Mouse (Mus musculus) bone marrow, adult 2 months (tissue): Measurements from ENCODE around the gene Ang6. TPM values are rescaled to one million over a fixed set of nuclear protein-coding genes. Genes with fewer than 3 reads are reported as not detected.
"Not testable (repeated sequence)": the region's sequence is repeated elsewhere in the genome, so short reads cannot be mapped to it uniquely, and the experiment has no call there.

Source experiments
- H3K27ac ChIP-seq: fragments of 200-500 bp; 2 replicates; pipeline ENCODE4 v1.5.1; 2012; ENCODE audit warnings: low read depth, mild to moderate bottlenecking, control low read depth, inconsistent platforms, low read length; ENCODE audit not compliant: control insufficient read depth, poor library complexity, insufficient read depth
- H3K4me1 ChIP-seq: fragments of 200-500 bp; 2 replicates; pipeline ENCODE4 v1.6.1; 2011; ENCODE audit warnings: low read length; ENCODE audit not compliant: control insufficient read depth, insufficient read depth
- H3K4me3 ChIP-seq: fragments of 200-500 bp; replicated peaks from 2 replicates; pipeline ENCODE3; 2011; ENCODE audit warnings: mild to moderate bottlenecking, low read depth, low read length, control low read depth; ENCODE audit not compliant: control insufficient read depth
- CTCF ChIP-seq: fragments of 200-500 bp; IDR thresholded peaks from 2 replicates; pipeline ENCODE4 v1.5.1; 2011; ENCODE audit warnings: low read length, control low read depth; ENCODE audit not compliant: control insufficient read depth, insufficient read depth
- POLR2A ChIP-seq: fragments of 200-500 bp; IDR thresholded peaks from 2 replicates; pipeline ENCODE4 v1.6.1; 2011; ENCODE audit warnings: low read depth, mild to moderate bottlenecking, control low read depth, low read length, borderline replicate concordance; ENCODE audit not compliant: control insufficient read depth
- WGBS: fragments of 180-500 bp; shearing (Covaris S2); methylation state at CpG from one replicate; pipeline ENCODE4 v1.1.7; 2018; 5-methylcytosine and 5-hydroxymethylcytosine counted together
- polyA plus RNA-seq: library from polyadenylated mRNA; stranded (reverse); fragments of >200 nt; gene quantifications from 2 replicates; pipeline ENCODE4 v1.2.4, GENCODE M21; 2011; ENCODE audit warnings: low replicate concordance; ENCODE audit not compliant: missing spikeins, insufficient read depth, insufficient read length

Ang6 gene
- polyA plus RNA-seq, 1 experiment, result not detected

GRCm38 (mm10) chr14:43983454-43983853 lies 18.6 kb downstream of the Ang6 start:
- Histone ChIP-seq H3K4me3 (no peak overlapping the region), H3K27ac (no peak overlapping the region), H3K4me1 (no peaks in the 10 kb centered on the region)
- TF ChIP-seq CTCF (no peak), POLR2A (no peak)
- WGBS, result 50% methylated on average over 4 of the region's 4 CpGs

- no CpG with 5 or more reads among the region's 2 CpGs for WGBS
- H3K4me3 ChIP-seq, H3K4me1 ChIP-seq, H3K27ac ChIP-seq: not testable (repeated sequence)
Measured at GRCm38 (mm10) chr14:43956769-43957168, 45.3 kb downstream of the Ang6 start, which contains the start of gene Ang5. Ang5 (plus strand) TSS chr14:43957069.

- WGBS, result no CpG with 5 or more reads among the region's 1 CpGs
- not testable (repeated sequence) for H3K27ac ChIP-seq, H3K4me3 ChIP-seq, H3K4me1 ChIP-seq
Measured at GRCm38 (mm10) chr14:43955074-43955473, 47.0 kb downstream of the Ang6 start.

DNA sequence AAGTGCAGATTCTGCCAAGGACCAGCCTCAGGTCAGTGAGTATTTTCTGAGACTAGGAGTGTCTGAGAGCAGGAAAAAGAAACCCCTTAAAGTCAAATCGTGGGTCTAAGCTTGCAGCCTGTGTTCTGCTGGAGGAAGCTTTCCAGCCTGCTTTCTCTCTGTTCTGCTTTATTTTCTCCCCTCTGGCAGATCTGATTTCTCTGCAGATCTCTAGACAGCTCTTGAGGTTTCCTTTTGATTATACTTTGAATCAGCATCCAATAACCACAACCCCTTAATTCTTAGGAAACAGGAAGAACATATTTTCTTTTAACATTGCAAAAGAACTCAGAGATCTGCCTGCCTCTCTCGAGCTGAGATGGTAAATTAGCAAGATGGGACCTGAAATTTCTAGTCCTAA lies 48.7 kb downstream of the Ang6 start:
- not testable (repeated sequence) for H3K4me1 ChIP-seq, H3K4me3 ChIP-seq, H3K27ac ChIP-seq
- 2% methylated on average over 2 of the region's 2 CpGs for WGBS

Other genes with a start within 250 kb of the Ang6 start
- not detected in 2 replicates for gene Gm8180, start 217.5 kb downstream of the Ang6 start, polyA plus RNA-seq
- gene Ear1, start 126.8 kb downstream of the Ang6 start, polyA plus RNA-seq, result 3.0 and 22.3 TPM in 2 replicates
- gene Ear10, start 78.7 kb downstream of the Ang6 start, polyA plus RNA-seq, result not detected in 2 replicates
- 1.5 and 4.8 TPM in 2 replicates for gene Gm8113, start 76.9 kb downstream of the Ang6 start, polyA plus RNA-seq
- gene Ang5, start 45.2 kb downstream of the Ang6 start, polyA plus RNA-seq, result not detected in 2 replicates
- 13.7 and 37.7 TPM in 2 replicates for gene Ear2, start 100.4 kb upstream of the Ang6 start, polyA plus RNA-seq
- not detected in 2 replicates for gene Gm3327, start 121.6 kb upstream of the Ang6 start, polyA plus RNA-seq
- gene Gm8212, start 195.4 kb upstream of the Ang6 start, polyA plus RNA-seq, result not detected in 2 replicates
- gene 4930503E14Rik, start 211.0 kb upstream of the Ang6 start, polyA plus RNA-seq, result not detected in 2 replicates